Mouse (Mus musculus) C2C12 (cell line): ENCODE data around the gene Etv4.

Experiments used
- CTCF ChIP-seq: IDR thresholded peaks from one replicate; pipeline ENCODE4 v1.5.1; 2011; ENCODE audit not compliant: control insufficient read depth, insufficient read depth, insufficient read length
- FOSL1 ChIP-seq: IDR thresholded peaks from one replicate; pipeline ENCODE4 v1.8.0; 2011; ENCODE audit warnings: mild to moderate bottlenecking, low read length; ENCODE audit not compliant: poor library complexity, insufficient read depth, severe bottlenecking
- USF1 ChIP-seq: IDR thresholded peaks from one replicate; pipeline ENCODE4 v1.6.1; 2011; ENCODE audit warnings: low read depth, mild to moderate bottlenecking, control low read depth, moderate library complexity

DNA sequence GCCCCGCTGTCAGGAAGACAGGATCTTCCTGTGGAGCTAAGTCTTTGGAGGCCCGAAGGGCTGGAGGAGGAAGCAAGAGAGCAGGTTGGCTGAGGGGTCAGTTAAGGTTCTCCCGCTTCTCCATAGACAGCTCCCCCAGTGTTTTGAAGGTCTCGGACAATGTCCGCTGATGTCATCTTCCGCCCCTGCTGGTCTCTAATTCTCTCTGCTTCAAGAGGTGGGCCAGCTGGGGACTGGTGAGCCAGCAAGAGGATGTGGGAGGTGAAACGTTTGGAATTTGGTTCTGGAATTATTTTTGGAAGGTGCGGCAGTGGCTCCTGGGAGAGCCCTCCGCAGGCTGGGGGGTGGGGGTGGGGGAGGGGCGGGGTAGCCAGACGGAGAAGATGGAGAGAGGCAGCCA lies 35.7 kb upstream of the Etv4 start:
- TF ChIP-seq CTCF = no peak
- no peak for TF ChIP-seq USF1
- TF ChIP-seq FOSL1 = no peak
